Mouse (Mus musculus): ENCODE measurements around the gene Igf1r. TPM values are rescaled to one million over a fixed set of nuclear protein-coding genes. Genes with fewer than 3 reads are reported as not detected.

The Igf1r gene
- 9.5 and 10.7 TPM in 2 replicates for polyA plus RNA-seq (2015; fragmentation: Nextera tagmentation; extraction: Ambion mirVana)

GRCm38 (mm10) chr7:67952777-67953700, at the start of gene Igf1r:
TSS of gene Igf1r (plus strand) at chr7:67952827.
- no peak for ATAC-seq
- no peaks in the 10 kb centered on the region for H3K36me3 ChIP-seq (ENCODE audit: control insufficient read depth, insufficient read depth, low read length)
- H3K4me2 ChIP-seq (ENCODE audit: low read depth, low read length), result peak within 1 kb of the TSS; percentile 92
- H3K4me1 ChIP-seq (ENCODE audit: control insufficient read depth, insufficient read depth, low read length), result peaks cover 16% of the 10 kb centered on the region
- H3K4me3 ChIP-seq (ENCODE audit: low read length), result peak within 1 kb of the TSS; percentile 86
- peak within 1 kb of the TSS; percentile 97 for H3K9ac ChIP-seq (ENCODE audit: low read depth, low read length)
- H3K27me3 ChIP-seq (replicated peaks; ENCODE audit: control insufficient read depth, insufficient read depth, low read length), result no peaks in the 10 kb centered on the region
- under 1% methylated on average over 60 of the region's 62 CpGs for WGBS
- H3K9me3 ChIP-seq (ENCODE audit: control insufficient read depth, low read length), result no peaks in the 10 kb centered on the region
- peak within 1 kb of the TSS; percentile 99 for H3K27ac ChIP-seq (ENCODE audit: low read length)

GRCm38 (mm10) chr7:67906358-67906757, 46.3 kb upstream of the Igf1r start:
- 90% methylated on average over 2 of the region's 2 CpGs for WGBS
- H3K27ac ChIP-seq (ENCODE audit: low read length), result no peak overlapping the region
- no peak for ATAC-seq
- no peak overlapping the region for H3K9ac ChIP-seq (ENCODE audit: low read depth, low read length)
- H3K9me3 ChIP-seq (ENCODE audit: control insufficient read depth, low read length), result no peaks in the 10 kb centered on the region
- no peaks in the 10 kb centered on the region for H3K4me1 ChIP-seq (ENCODE audit: control insufficient read depth, insufficient read depth, low read length)
- H3K4me2 ChIP-seq (ENCODE audit: low read depth, low read length), result no peak overlapping the region
- no peak overlapping the region for H3K4me3 ChIP-seq (ENCODE audit: low read length)
- no peaks in the 10 kb centered on the region for H3K27me3 ChIP-seq (replicated peaks; ENCODE audit: control insufficient read depth, insufficient read depth, low read length)
- no peaks in the 10 kb centered on the region for H3K36me3 ChIP-seq (ENCODE audit: control insufficient read depth, insufficient read depth, low read length)

- Histone ChIP-seq H3K27ac (ENCODE audit: low read length) (peak overlapping the region; percentile 13; the same call in 1 of the 2 replicates), H3K4me2 (ENCODE audit: low read depth, low read length) (no peak overlapping the region), H3K4me3 (ENCODE audit: low read length) (no peak overlapping the region), H3K36me3 (ENCODE audit: control insufficient read depth, insufficient read depth, low read length) (no peaks in the 10 kb centered on the region), H3K9me3 (ENCODE audit: control insufficient read depth, low read length) (no peaks in the 10 kb centered on the region), H3K27me3 (replicated peaks; ENCODE audit: control insufficient read depth, insufficient read depth, low read length) (no peaks in the 10 kb centered on the region), H3K4me1 (ENCODE audit: control insufficient read depth, insufficient read depth, low read length) (no peaks in the 10 kb centered on the region), H3K9ac (ENCODE audit: low read depth, low read length) (no peak overlapping the region)
- ATAC-seq, result no peak
- WGBS, result 42% methylated on average over 9 of the region's 9 CpGs
Measured at GRCm38 (mm10) chr7:67907786-67908400, 44.7 kb upstream of the Igf1r start.

- Histone ChIP-seq H3K27ac (ENCODE audit: low read length) (peak overlapping the region; percentile 80), H3K9ac (ENCODE audit: low read depth, low read length) (no peak overlapping the region), H3K4me1 (ENCODE audit: control insufficient read depth, insufficient read depth, low read length) (no peaks in the 10 kb centered on the region), H3K27me3 (replicated peaks; ENCODE audit: control insufficient read depth, insufficient read depth, low read length) (no peaks in the 10 kb centered on the region), H3K9me3 (ENCODE audit: control insufficient read depth, low read length) (no peaks in the 10 kb centered on the region), H3K4me2 (ENCODE audit: low read depth, low read length) (peak overlapping the region; percentile 11; the same call in 1 of the 2 replicates), H3K4me3 (ENCODE audit: low read length) (no peak overlapping the region), H3K36me3 (ENCODE audit: control insufficient read depth, insufficient read depth, low read length) (no peaks in the 10 kb centered on the region)
- WGBS, result 14% methylated on average over 10 of the region's 10 CpGs
- peak; percentile 79; the same call in 1 of the 2 replicates for ATAC-seq
Measured at GRCm38 (mm10) chr7:67910528-67910927, 42.1 kb upstream of the Igf1r start.

GRCm38 (mm10) chr7:67910947-67911346, 41.7 kb upstream of the Igf1r start:
- Histone ChIP-seq H3K4me3 (ENCODE audit: low read length) (no peak overlapping the region), H3K4me1 (ENCODE audit: control insufficient read depth, insufficient read depth, low read length) (no peaks in the 10 kb centered on the region), H3K4me2 (ENCODE audit: low read depth, low read length) (peak overlapping the region; percentile 11; the same call in 1 of the 2 replicates), H3K36me3 (ENCODE audit: control insufficient read depth, insufficient read depth, low read length) (no peaks in the 10 kb centered on the region), H3K27ac (ENCODE audit: low read length) (peak overlapping the region; percentile 80), H3K27me3 (replicated peaks; ENCODE audit: control insufficient read depth, insufficient read depth, low read length) (no peaks in the 10 kb centered on the region), H3K9me3 (ENCODE audit: control insufficient read depth, low read length) (no peaks in the 10 kb centered on the region), H3K9ac (ENCODE audit: low read depth, low read length) (0 out of 2 replicates have a peak overlapping the region, but pooled peaks have one; percentile 11)
- 10% methylated on average over 3 of the region's 3 CpGs for WGBS
- peak; percentile 83 for ATAC-seq

- Histone ChIP-seq H3K36me3 (ENCODE audit: control insufficient read depth, insufficient read depth, low read length) (no peaks in the 10 kb centered on the region), H3K4me2 (ENCODE audit: low read depth, low read length) (no peak overlapping the region), H3K4me1 (ENCODE audit: control insufficient read depth, insufficient read depth, low read length) (no peaks in the 10 kb centered on the region), H3K4me3 (ENCODE audit: low read length) (no peak overlapping the region), H3K9me3 (ENCODE audit: control insufficient read depth, low read length) (no peaks in the 10 kb centered on the region), H3K9ac (ENCODE audit: low read depth, low read length) (no peak overlapping the region), H3K27ac (ENCODE audit: low read length) (peak overlapping the region; percentile 9; the same call in 1 of the 2 replicates), H3K27me3 (replicated peaks; ENCODE audit: control insufficient read depth, insufficient read depth, low read length) (no peaks in the 10 kb centered on the region)
- WGBS, result 44% methylated on average over 6 of the region's 6 CpGs
- no peak for ATAC-seq
Measured at GRCm38 (mm10) chr7:67911841-67912240, 40.8 kb upstream of the Igf1r start.

GRCm38 (mm10) chr7:67916960-67917359, 35.7 kb upstream of the Igf1r start:
- H3K9ac ChIP-seq (ENCODE audit: low read depth, low read length), result no peak overlapping the region
- no peak overlapping the region for H3K27ac ChIP-seq (ENCODE audit: low read length)
- no peak overlapping the region for H3K4me3 ChIP-seq (ENCODE audit: low read length)
- 62% methylated on average over 8 of the region's 8 CpGs for WGBS
- H3K9me3 ChIP-seq (ENCODE audit: control insufficient read depth, low read length), result no peaks in the 10 kb centered on the region
- H3K36me3 ChIP-seq (ENCODE audit: control insufficient read depth, insufficient read depth, low read length), result no peaks in the 10 kb centered on the region
- H3K4me1 ChIP-seq (ENCODE audit: control insufficient read depth, insufficient read depth, low read length), result no peaks in the 10 kb centered on the region
- no peak for ATAC-seq
- no peak overlapping the region for H3K4me2 ChIP-seq (ENCODE audit: low read depth, low read length)
- no peaks in the 10 kb centered on the region for H3K27me3 ChIP-seq (replicated peaks; ENCODE audit: control insufficient read depth, insufficient read depth, low read length)

- no peak overlapping the region for H3K27ac ChIP-seq (ENCODE audit: low read length)
- no peak overlapping the region for H3K4me2 ChIP-seq (ENCODE audit: low read depth, low read length)
- no peak for ATAC-seq
- H3K9me3 ChIP-seq (ENCODE audit: control insufficient read depth, low read length), result no peaks in the 10 kb centered on the region
- H3K9ac ChIP-seq (ENCODE audit: low read depth, low read length), result no peak overlapping the region
- H3K4me3 ChIP-seq (ENCODE audit: low read length), result no peak overlapping the region
- H3K36me3 ChIP-seq (ENCODE audit: control insufficient read depth, insufficient read depth, low read length), result no peaks in the 10 kb centered on the region
- H3K4me1 ChIP-seq (ENCODE audit: control insufficient read depth, insufficient read depth, low read length), result no peaks in the 10 kb centered on the region
- 84% methylated on average over 2 of the region's 2 CpGs for WGBS
- H3K27me3 ChIP-seq (replicated peaks; ENCODE audit: control insufficient read depth, insufficient read depth, low read length), result no peaks in the 10 kb centered on the region
Measured at GRCm38 (mm10) chr7:67917753-67918152, 34.9 kb upstream of the Igf1r start.

- ATAC-seq, result no peak
- H3K4me1 ChIP-seq (ENCODE audit: control insufficient read depth, insufficient read depth, low read length), result no peaks in the 10 kb centered on the region
- WGBS, result 56% methylated on average over 3 of the region's 3 CpGs
- no peaks in the 10 kb centered on the region for H3K27me3 ChIP-seq (replicated peaks; ENCODE audit: control insufficient read depth, insufficient read depth, low read length)
- no peak overlapping the region for H3K27ac ChIP-seq (ENCODE audit: low read length)
- no peak overlapping the region for H3K9ac ChIP-seq (ENCODE audit: low read depth, low read length)
- no peak overlapping the region for H3K4me3 ChIP-seq (ENCODE audit: low read length)
- no peaks in the 10 kb centered on the region for H3K36me3 ChIP-seq (ENCODE audit: control insufficient read depth, insufficient read depth, low read length)
- H3K4me2 ChIP-seq (ENCODE audit: low read depth, low read length), result no peak overlapping the region
- H3K9me3 ChIP-seq (ENCODE audit: control insufficient read depth, low read length), result no peaks in the 10 kb centered on the region
Measured at GRCm38 (mm10) chr7:67919467-67919866, 33.2 kb upstream of the Igf1r start.
